Mouse (Mus musculus) mouse trophoblast stem cell (cell line): ENCODE results near the gene Fto.

Experiments used
- in situ Hi-C, 2 experiments: fragments of 300-500 bp; cut with MseI, MboI; formaldehyde crosslinking; loops; 2 replicates in 1 of 2; 3 replicates in 1 of 2; pipeline ENCODE4 v1.15.1; 2025

The Fto gene

GRCm38 (mm10) chr8:91390369-91391020 is 77.2 kb downstream of the Fto start:
- in situ Hi-C loops, result no loop called here

- in situ Hi-C loops, result no loop called here
Observed at GRCm38 (mm10) chr8:91392261-91392660, 78.9 kb downstream of the Fto start.

DNA sequence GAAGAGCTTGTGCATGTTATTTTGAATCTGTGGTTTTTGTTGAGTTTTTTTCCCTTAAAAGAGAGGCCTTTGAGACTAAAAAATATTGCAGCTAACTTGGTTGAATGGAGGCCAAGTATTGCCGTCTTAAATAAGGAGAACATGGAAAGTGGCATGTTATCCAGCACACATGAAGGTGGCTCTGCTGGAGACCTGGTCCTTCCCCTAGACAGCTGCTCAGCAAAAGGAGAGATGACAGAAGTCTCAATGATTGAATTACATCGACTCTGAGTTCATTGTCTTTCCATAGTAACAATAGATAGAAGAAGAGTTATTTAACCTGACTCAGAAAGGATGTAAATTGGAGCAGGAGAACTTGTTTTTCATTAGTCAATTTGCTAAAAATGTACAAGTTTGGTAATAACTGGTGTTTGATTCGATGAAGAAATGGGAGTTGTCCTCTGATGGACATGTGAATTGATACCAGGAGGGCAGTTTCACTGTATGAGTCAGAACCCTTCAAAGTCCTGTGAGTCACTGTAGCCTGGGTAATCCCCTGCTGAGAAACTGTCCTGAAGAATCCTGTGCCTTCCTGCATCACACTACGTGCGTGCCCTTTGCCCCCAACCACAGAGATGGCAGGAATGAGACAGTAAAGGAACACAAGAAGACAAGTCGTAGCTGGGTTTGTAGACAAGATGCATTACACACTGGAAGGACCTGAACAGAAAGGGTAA is 82.2 kb downstream of the Fto start:
- in situ Hi-C loops, result no loop called here

DNA sequence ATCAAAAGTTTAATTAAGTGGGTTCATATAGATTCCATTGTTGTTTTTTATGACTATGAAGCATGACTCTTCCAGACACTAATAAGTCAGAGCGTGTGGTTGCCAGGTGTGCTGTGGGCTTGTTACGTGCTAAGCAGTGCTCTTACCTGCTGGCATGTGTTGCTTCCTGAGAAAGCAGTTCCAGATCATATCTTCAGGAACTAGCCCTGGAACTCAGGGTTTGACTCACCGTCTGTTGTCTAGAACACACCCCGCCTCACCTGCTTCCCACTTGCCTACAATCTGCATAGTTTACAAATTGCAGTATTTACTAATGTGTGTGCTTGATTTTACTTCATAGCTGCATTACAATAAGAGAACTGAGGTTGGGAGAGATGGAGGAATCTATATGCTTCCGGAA is 84.7 kb downstream of the Fto start:
- in situ Hi-C loops, result no loop called here

DNA sequence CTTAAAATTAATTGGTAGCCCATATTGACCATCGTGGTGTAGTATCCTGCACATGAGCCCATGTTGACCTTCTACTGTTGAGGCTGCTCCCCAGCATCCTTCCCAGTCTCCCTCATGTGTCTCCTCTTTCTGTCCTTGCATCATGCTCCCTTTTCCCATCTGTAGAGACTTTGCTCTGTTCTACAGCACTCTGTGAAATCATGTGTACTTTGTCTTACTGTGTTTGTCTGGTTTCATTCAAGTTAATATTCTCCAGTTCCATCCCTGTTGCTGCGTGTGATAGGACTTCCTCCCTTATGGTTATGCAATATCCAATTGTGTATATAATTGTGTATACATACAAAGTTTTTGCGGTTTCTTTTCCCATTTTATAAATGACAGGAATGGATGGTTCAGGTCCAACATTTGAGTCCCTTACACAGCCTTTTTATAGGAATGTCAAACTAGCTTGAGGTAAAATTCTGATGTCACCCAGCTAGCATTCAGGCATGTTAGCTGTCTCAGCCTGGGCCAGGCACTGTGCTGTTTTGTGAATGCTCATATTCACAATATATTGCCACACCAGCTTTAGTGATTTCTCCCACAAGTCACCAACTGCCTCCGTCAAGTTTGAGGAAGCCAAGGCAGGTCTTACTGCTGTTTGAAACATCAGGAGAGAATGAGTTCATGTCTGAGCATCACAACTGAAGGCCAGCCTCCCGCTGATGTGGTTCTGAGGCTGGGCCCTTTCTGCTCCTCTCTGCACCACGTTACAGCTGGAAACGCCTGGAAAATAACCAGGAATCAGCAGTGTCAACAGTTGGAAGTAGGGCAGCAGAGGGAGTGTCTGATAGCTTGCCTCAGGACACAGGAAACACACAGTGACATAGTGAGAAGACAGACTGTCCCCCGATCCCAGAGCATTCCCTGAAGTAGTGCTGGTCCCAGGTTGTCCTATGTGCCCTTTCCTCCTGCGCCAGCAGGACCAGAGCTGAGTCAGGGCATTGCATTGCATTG is 90.0 kb downstream of the Fto start:
- in situ Hi-C loops, result no loop called here

DNA sequence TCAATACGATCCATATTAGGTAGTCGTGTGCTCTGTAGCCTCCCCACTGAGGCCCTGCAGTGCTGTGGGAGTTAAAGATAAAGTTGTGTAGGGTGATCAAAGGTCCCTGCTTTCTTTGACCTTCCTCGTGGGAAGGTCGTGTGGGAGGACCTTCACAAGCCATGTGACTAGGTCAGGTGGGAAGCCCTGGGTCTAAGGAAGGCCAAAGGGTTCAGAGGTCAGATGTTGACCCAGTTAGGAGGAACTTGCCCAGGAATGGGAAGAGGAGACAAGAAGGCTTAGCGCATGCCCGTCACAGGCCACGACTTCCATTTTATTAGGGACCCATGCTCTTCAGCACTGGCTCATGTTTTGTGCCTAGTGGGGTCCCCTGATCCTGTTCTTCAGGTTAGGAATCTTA is 91.0 kb downstream of the Fto start:
- in situ Hi-C loops, result no loop called here

DNA sequence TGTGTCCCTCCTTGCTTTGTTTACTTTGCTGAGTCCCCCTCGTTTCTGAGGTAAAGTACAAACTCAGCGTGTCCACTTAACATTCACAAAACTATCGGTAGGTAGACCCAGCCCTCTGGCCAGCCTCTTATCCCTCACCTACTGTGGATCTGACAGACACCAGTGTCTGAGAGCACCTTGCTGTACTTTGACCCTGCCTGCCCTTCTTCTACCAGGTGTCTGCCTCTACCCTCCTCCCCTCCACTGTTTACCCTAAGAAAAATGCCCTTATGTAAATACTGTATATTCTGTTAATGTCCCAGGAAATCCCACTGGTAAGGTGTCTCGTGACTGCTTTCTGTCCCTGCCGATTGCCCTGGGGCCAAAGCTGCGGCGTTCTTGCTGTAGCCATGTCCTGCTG is 91.8 kb downstream of the Fto start:
- in situ Hi-C loops, result no loop called here

GRCm38 (mm10) chr8:91406624-91407290 is 93.4 kb downstream of the Fto start:
- in situ Hi-C loops, result no loop called here

GRCm38 (mm10) chr8:91407880-91408279 is 94.6 kb downstream of the Fto start:
- in situ Hi-C loops, result no loop called here

DNA sequence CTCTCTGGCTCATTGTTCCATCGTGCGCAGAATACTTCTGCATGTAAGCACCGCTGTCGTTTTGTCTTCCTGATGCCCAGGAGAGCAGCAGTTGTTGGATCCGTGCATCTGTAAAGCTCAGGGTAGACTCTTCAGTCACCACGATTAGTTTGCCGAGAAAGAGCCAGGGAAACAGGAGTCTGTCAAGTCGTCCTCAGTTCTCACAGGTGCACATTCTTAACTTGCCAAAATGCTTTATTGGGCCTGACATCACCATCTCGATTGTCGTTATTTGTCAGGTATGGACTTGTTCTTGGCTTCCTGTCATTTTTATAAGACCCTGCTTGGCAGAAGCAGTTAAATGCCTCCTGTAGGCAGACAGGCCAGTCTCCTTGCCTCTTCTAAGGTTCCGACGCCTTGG is 96.7 kb downstream of the Fto start:
- in situ Hi-C loops, result no loop called here

DNA sequence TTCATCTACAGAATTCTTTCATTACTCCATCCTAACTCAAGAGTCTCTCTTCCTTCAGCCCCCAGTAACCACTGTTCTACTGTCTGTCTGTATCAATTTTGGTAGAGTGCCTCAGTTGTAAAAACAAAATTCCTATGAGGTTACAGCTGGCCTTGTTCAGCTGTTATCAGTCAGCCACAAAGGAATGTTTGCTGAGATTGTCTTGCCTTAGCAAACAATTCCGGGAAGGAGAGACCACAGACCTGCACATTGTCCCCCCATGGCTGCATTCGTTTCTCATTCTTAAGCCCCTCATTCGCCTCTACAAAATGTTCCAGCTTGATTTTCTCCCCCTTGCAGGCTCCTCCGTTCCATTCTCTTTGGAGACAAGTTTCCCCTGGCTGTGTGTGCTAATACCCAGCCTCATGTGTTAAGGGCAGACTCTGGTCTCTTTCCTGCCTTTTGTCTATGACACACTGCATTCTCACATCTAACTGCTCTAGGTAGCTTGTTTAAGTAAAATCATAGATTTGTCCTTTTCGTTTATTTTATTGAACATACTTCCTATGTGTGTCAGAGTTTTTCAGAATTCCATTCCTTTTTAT is 111.3 kb downstream of the Fto start:
- in situ Hi-C loops, result no loop called here

GRCm38 (mm10) chr8:91425251-91425866 is 112.0 kb downstream of the Fto start:
- in situ Hi-C loops, result no loop called here

- in situ Hi-C loops, result no loop called here
Observed at GRCm38 (mm10) chr8:91426496-91426895, 113.2 kb downstream of the Fto start.

GRCm38 (mm10) chr8:91430333-91430940 is 117.1 kb downstream of the Fto start:
- in situ Hi-C loops, result no loop called here

GRCm38 (mm10) chr8:91436036-91436435 is 122.7 kb downstream of the Fto start:
- in situ Hi-C loops, result no loop called here

DNA sequence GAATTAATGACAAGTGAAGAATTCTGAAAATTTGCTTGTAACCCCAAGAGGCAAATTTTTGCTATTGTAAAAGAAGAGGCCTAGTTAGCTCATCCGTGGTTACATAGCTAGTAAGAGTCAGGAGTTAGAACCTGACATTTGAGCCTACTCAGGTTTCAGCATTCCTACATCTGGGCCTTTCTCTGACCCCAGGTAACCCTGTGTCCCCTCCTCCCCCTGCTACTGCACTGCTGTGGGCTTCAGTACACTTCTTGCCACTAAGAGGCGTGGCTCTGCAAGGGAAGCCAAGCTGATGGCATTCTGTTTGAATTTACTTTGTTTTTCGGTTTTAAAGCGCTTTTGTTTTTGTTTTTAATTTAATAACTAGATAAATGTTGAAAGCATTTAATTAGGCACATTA is 130.6 kb downstream of the Fto start:
- in situ Hi-C loops, result no loop called here

GRCm38 (mm10) chr8:91444636-91445410 is 131.5 kb downstream of the Fto start:
- in situ Hi-C loops, result no loop called here

DNA sequence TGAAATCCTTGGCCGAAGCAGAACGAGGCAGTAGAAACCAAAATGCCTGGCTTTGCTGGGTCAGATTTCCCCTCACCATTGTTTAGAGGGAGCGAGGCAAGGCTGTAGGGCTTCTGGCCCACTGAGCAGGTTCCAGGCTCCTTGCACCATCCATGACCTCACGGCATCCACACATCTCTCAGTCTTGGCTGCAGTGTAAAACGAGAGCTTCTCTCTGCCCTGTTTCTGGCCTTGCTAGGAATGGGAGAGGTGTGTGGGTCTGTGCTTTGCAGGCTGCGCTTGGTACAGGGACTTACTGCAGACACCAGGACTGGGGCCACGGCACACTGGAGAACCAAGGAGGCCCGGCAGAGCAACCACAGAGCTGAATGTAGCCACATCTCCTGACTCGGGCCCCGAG is 132.2 kb downstream of the Fto start:
- in situ Hi-C loops, result no loop called here

- in situ Hi-C loops, result no loop called here
Observed at GRCm38 (mm10) chr8:91446008-91446407, 132.7 kb downstream of the Fto start.
